Mouse (Mus musculus) ES-Bruce4 (cell line): ENCODE measurements around the gene Gm813.

Source experiments
- CTCF ChIP-seq: IDR thresholded peaks from one replicate; pipeline ENCODE4 v1.8.1; 2011; ENCODE audit warnings: low read depth, low read length
- POLR2A ChIP-seq: IDR thresholded peaks from one replicate; pipeline ENCODE4 v1.8.1; 2011; ENCODE audit warnings: low read length; ENCODE audit not compliant: insufficient read depth

DNA sequence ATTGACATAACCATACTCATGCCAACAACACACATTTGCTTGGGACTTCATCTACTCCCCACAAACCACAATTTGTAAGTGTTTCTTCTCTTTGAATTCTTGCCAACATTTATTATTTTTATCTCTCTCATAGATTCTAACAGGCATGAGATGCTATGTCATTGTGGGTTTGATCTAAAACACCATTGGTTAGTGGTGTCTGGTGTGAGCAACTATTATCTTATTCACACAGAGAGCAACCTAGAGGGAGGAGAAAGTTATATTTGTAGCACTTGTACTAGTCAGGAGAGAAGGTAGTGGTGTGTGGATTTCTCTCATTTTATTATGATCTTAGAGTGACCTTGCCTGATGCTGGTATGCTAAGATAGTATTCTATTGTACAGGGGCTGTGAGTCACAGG is 12.1 kb downstream of the Gm813 start:
- TF ChIP-seq CTCF, result no peak
- TF ChIP-seq POLR2A, result no peak
